Mouse (Mus musculus) G1E (cell line): ENCODE data around the gene Stpg2.
"Not testable (repeated sequence)": the region's sequence is repeated elsewhere in the genome, so short reads cannot be mapped to it uniquely, and the experiment has no call there.

Experiments
- CTCF ChIP-seq: IDR thresholded peaks from 2 replicates; pipeline ENCODE4 v1.5.1; 2012; ENCODE audit warnings: low read depth, low read length, inconsistent platforms, mixed read lengths
- GATA1 ChIP-seq: IDR thresholded peaks from 2 replicates; pipeline ENCODE4 v1.6.1; 2012; ENCODE audit warnings: borderline replicate concordance, low read length, inconsistent platforms, mixed read lengths
- POLR2AphosphoS5 ChIP-seq: IDR thresholded peaks from 2 replicates; pipeline ENCODE4 v1.6.1; 2012; ENCODE audit warnings: low read depth, low read length, inconsistent platforms; ENCODE audit not compliant: insufficient replicate concordance
- TAL1 ChIP-seq: conservative IDR thresholded peaks from 2 replicates; pipeline ENCODE4 v1.6.1; 2012; ENCODE audit warnings: low read depth, low read length, inconsistent platforms, mixed read lengths

DNA sequence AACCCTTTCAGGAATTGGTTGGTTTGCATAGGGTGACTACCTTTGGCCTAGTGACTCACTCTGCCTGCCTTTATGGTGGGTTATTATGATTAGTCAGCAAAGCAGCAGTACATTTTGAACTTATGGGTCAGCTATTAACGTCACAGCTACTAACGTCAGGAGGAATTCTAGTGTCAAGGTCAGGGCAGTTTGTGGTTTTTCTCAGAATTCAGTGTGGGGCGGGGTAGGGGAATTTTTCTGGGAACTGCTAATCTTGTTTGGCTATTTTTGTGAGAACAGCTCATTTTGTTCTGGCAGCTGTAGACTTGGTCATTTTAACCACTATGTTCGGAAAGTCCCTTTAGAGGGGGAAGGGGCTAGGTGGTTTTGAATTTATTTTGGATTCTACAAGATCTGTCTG is 56.9 kb downstream of the Stpg2 start:
- not testable (repeated sequence) for TF ChIP-seq GATA1, CTCF, TAL1, POLR2AphosphoS5
